ENCODE assay signal across 9 mouse cellular contexts in the genomic region with DNA sequence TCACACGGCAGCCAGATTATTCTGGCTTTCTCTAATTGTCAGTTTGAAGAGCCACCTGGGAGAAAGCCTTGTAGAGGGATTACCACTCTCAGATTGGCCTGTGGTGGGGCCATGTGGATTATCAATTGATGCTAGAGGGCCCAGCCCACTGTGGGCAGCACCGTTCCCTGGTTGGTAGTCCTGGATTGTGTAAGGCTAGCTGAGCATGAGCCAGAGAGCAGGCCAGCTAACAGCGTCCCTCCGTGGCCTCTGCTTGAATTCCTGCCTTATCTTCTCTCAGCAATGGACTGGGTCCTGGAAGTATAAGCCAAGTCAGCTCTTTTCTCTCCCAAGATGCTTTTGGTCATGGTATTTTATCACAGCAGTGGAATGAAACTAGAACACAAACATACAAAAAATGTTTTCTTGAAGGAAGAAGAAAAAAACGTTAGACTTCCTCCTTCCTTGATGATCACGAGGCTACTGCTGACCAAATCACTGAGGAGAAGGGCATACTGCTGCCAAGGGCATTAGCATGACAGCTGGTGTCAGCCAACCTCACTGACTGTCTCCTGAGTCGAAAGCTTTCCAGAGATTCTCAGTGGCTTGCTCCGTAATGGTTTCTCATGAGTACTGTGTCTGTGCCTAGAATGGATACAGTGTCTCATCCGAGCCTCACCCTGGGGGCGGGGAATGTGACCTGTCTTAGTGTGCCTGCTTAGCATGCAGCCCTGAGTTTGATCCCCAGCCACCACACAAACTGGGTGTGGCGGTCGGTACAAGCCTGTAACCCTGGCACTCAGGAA. TPM values are rescaled to one million over a fixed set of nuclear protein-coding genes. Genes with fewer than 3 reads are reported as not detected.
DNase-seq lines count a peak whose midpoint lies in the region; ATAC-seq and TF ChIP-seq lines count a peak whose summit lies in the region.
"Had no signal": no experiment of that assay in that cellular context is flagged by ENCODE, and none has a peak within 500 bp of the region (broad histone marks: within the 10 kb centered on the region; RNA-seq: fewer than 3 reads in every experiment).

No protein-coding gene starts in this region.

- H3K4me3 ChIP-seq in hindbrain, postnatal 0 days (ENCODE audit: low read length), result no peak overlapping the region

- DNase-seq in kidney, adult 11 months, result peak; percentile 36
- DNase-seq in kidney, adult 9 months, result no peak
- peak; percentile 55 to 70 for DNase-seq in adrenal gland, postnatal 36 days
- DNase-seq in gastrocnemius, postnatal 10 days, result peak; percentile 48
- DNase-seq in hindbrain, postnatal 0 days (ENCODE audit: low spot score), result peak; percentile 73
- peak; percentile 55 to 73 for DNase-seq in lung, postnatal 4 days
- DNase-seq in frontal cortex, adult 2 months (ENCODE audit: extremely low spot score in 1 of 2, low spot score in 1 of 2), result no peak
- DNase-seq in left cerebral cortex, postnatal 10 days (ENCODE audit: extremely low spot score in 1 of 2, low spot score in 2 of 2), result no peak

- TF ChIP-seq CTCF in hindbrain, postnatal 0 days (IDR thresholded peaks at IDR 0.05; ENCODE audit: low read depth), result peak; percentile 13; the same call in 1 of the 2 replicates

- no peaks in the 10 kb centered on the region for H3K36me3 ChIP-seq in hindbrain, postnatal 0 days (ENCODE audit: insufficient read depth, low read length)

- ATAC-seq in hindbrain, postnatal 0 days, result peak; percentile 50

- WGBS in hindbrain, postnatal 0 days, result 40% methylated on average over 12 of the region's 12 CpGs

- H3K4me2 ChIP-seq in hindbrain, postnatal 0 days (ENCODE audit: low read depth, low read length), result no peak overlapping the region

- no peaks in the 10 kb centered on the region for H3K27me3 ChIP-seq in hindbrain, postnatal 0 days (ENCODE audit: insufficient read depth, low read length)

- peaks cover 47% of the 10 kb centered on the region for H3K4me1 ChIP-seq in hindbrain, postnatal 0 days (ENCODE audit: insufficient read depth, low read length)

- no peaks in the 10 kb centered on the region for H3K9me3 ChIP-seq in hindbrain, postnatal 0 days (ENCODE audit: low read length)
- H3K9me3 ChIP-seq: G1E had no signal

- intact Hi-C loops in left cerebral cortex, postnatal 10 days (cut with DNase I), result no loop called here

- H3K27ac ChIP-seq in hindbrain, postnatal 0 days, result peak overlapping the region; percentile 67

- no peak overlapping the region for H3K9ac ChIP-seq in hindbrain, postnatal 0 days (replicated peaks; ENCODE audit: low read length)

RNA-seq across cellular contexts. Expression of gene Trak1, which starts 19.5 kb away (rescaled TPM):
- 10 to 100 TPM; 68.0 to 75.3 TPM for total RNA-seq in adrenal gland, postnatal 36 days (2021)
- 100 to 1,000 TPM; 203 to 207 TPM for total RNA-seq in gastrocnemius, postnatal 10 days (2021)
- 129 and 170 TPM in 2 replicates for total RNA-seq in hindbrain, postnatal 0 days (2014; rRNA removed)
- 55.7 and 57.8 TPM in 2 replicates for polyA plus RNA-seq in hindbrain, postnatal 0 days (2015; fragmentation: Nextera tagmentation; extraction: Ambion mirVana)
- polyA plus RNA-seq in frontal cortex, adult 2 months (2012; rRNA removed), result 136 and 139 TPM in 2 replicates
- 100 to 1,000 TPM; 213 to 215 TPM for total RNA-seq in left cerebral cortex, postnatal 10 days (2021)

RNA-seq across cellular contexts. Expression of gene Ulk4, which starts 39.8 kb away (rescaled TPM):
- total RNA-seq in adrenal gland, postnatal 36 days (2021), result 1 to 10 TPM; 1.7 to 1.9 TPM
- under 1 TPM; 0.80 to 0.97 TPM for total RNA-seq in gastrocnemius, postnatal 10 days (2021)
- 8.9 and 20.0 TPM in 2 replicates for total RNA-seq in hindbrain, postnatal 0 days (2014; rRNA removed)
- 76.3 and 80.8 TPM in 2 replicates for polyA plus RNA-seq in hindbrain, postnatal 0 days (2015; fragmentation: Nextera tagmentation; extraction: Ambion mirVana)
- 5.9 and 6.2 TPM in 2 replicates for polyA plus RNA-seq in frontal cortex, adult 2 months (2012; rRNA removed)
- 1 to 10 TPM; 7.2 to 7.5 TPM for total RNA-seq in left cerebral cortex, postnatal 10 days (2021)

Comparison
In these comparisons a context has a peak if more than half of its experiments do, and no peak if none do; other contexts are left out.
1. DNase-seq: peak in kidney, adult 11 months (single experiment), adrenal gland, postnatal 36 days (2 of 2), gastrocnemius, postnatal 10 days (single experiment), hindbrain, postnatal 0 days (single experiment) and lung, postnatal 4 days (2 of 2); none in kidney, adult 9 months (single experiment), frontal cortex, adult 2 months (0 of 2) and left cerebral cortex, postnatal 10 days (0 of 2).